Mouse (Mus musculus) liver, adult 2 months (tissue): Measurements from ENCODE around the gene Tepsin. TPM values are rescaled to one million over a fixed set of nuclear protein-coding genes. Genes with fewer than 3 reads are reported as not detected.
A peak's percentile ranks its signal among the peaks of the same experiment; 100 is the strongest.

Experiments used
- DNase-seq: peaks from one replicate; pipeline ENCODE4 v3.0.0-alpha.2; 2011; ENCODE audit warnings: low read depth, low spot score; ENCODE audit errors: extremely low read depth
- H3K27ac ChIP-seq: fragments of 200-500 bp; replicated peaks from 2 replicates; pipeline ENCODE4 v1.5.1; 2012; ENCODE audit warnings: low read depth, mild to moderate bottlenecking, control low read depth, inconsistent platforms, low read length; ENCODE audit not compliant: insufficient read depth
- H3K27me3 ChIP-seq: fragments of 200-500 bp; 2 replicates; pipeline ENCODE4 v1.6.1; 2012; ENCODE audit warnings: mild to moderate bottlenecking, moderate library complexity, low read length, inconsistent platforms; ENCODE audit not compliant: control insufficient read depth, insufficient read depth
- H3K36me3 ChIP-seq: fragments of 200-500 bp; 2 replicates; pipeline ENCODE4 v1.6.1; 2012; ENCODE audit warnings: low read length, inconsistent platforms; ENCODE audit not compliant: control insufficient read depth, insufficient read depth
- H3K4me1 ChIP-seq: fragments of 200-500 bp; 2 replicates; pipeline ENCODE4 v1.6.1; 2011; ENCODE audit warnings: low read length; ENCODE audit not compliant: control insufficient read depth, insufficient read depth
- H3K4me3 ChIP-seq: fragments of 200-500 bp; 2 replicates; pipeline ENCODE4 v1.5.1; 2011; ENCODE audit warnings: low read depth, mild to moderate bottlenecking, control low read depth, low read length, moderate library complexity; ENCODE audit not compliant: insufficient read depth
- H3K79me2 ChIP-seq: fragments of 200-500 bp; 2 replicates; pipeline ENCODE4 v1.6.1; 2012; ENCODE audit warnings: inconsistent platforms, mild to moderate bottlenecking, low read length, moderate library complexity; ENCODE audit not compliant: control insufficient read depth, insufficient read depth
- H3K9ac ChIP-seq: fragments of 200-500 bp; 2 replicates; pipeline ENCODE4 v1.6.1; 2012; ENCODE audit warnings: low read depth, mild to moderate bottlenecking, control low read depth, inconsistent platforms, low read length
- CTCF ChIP-seq: fragments of 200-500 bp; IDR thresholded peaks from 2 replicates; pipeline ENCODE4 v1.5.1; 2011; ENCODE audit warnings: low read depth, low read length, control low read depth
- POLR2A ChIP-seq: fragments of 200-500 bp; IDR thresholded peaks from 2 replicates; pipeline ENCODE4 v1.6.1; 2011; ENCODE audit warnings: low read length, control low read depth; ENCODE audit not compliant: insufficient read depth; ENCODE audit errors: extremely low read depth
- WGBS: fragments of 180-500 bp; shearing (Covaris S2); methylation state at CpG from one replicate; pipeline ENCODE4 v1.1.7; 2018; 5-methylcytosine and 5-hydroxymethylcytosine counted together
- polyA plus RNA-seq: library from polyadenylated mRNA; depleted of rRNA; stranded (reverse); fragments of >200 nt; gene quantifications from 2 replicates; pipeline ENCODE4 v1.2.3, GENCODE M21; 2012
- total RNA-seq: library from RNA; depleted of rRNA; stranded (reverse); fragments of >200 nt; gene quantifications from 2 replicates; pipeline ENCODE4 v1.2.3, GENCODE M21; 2014

Gene Tepsin
- total and polyA plus RNA-seq, 2 experiments, result 4.6 to 24.9 TPM

DNA sequence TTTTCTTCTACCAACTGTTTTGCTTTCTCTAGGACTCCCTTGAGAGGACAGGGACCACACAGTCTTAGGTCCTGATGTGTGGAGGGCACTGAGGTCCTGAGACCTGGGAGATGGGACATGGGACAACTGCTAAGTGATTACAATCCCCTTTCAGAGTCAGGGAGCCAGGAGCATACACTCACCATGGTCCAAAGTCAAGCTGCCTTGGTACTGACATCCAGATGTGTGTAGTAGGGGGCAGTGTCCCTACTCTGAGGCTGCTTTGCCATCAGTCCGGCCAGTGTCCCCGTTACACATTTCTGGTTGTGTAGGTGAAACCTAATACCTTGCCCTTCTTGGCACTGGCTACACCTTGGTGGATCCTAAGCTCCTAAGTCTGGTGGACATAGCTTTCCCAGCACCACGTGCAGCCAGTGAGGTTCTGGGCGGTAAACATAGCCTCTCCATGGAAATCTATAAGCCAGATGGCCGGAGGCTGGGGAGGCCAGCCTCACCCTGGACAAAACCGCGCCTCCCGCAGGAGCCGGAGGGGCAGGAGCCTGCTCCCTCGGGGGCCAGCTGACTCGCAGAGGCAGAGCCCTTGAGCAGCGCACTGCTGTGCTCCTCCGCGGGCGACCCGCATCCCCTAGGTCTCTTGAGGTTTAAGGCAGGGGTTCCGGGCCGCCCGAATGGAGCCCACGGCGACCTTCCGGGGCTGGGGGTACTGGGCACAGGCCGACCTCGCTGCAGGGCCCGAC is 12.5 kb downstream of the Tepsin start:
- H3K9ac ChIP-seq, result peak overlapping the region; percentile 93
- no peak overlapping the region for H3K27ac ChIP-seq
- TF ChIP-seq CTCF, result no peak
- no peak for TF ChIP-seq POLR2A
- no peaks in the 10 kb centered on the region for H3K27me3 ChIP-seq
- H3K36me3 ChIP-seq, result no peaks in the 10 kb centered on the region
- no peaks in the 10 kb centered on the region for H3K79me2 ChIP-seq
- WGBS, result 1% methylated on average over 25 of the region's 25 CpGs
- peak; percentile 18 for DNase-seq
- peaks cover 6% of the 10 kb centered on the region for H3K4me1 ChIP-seq
- peak overlapping the region; percentile 87 for H3K4me3 ChIP-seq

- no peak for TF ChIP-seq POLR2A
- TF ChIP-seq CTCF, result no peak
- no peaks in the 10 kb centered on the region; the same call in 1 of the 2 replicates for H3K36me3 ChIP-seq
- no peaks in the 10 kb centered on the region for H3K79me2 ChIP-seq
Measured at GRCm38 (mm10) chr11:120080282-120080681, 18.2 kb downstream of the Tepsin start.

DNA sequence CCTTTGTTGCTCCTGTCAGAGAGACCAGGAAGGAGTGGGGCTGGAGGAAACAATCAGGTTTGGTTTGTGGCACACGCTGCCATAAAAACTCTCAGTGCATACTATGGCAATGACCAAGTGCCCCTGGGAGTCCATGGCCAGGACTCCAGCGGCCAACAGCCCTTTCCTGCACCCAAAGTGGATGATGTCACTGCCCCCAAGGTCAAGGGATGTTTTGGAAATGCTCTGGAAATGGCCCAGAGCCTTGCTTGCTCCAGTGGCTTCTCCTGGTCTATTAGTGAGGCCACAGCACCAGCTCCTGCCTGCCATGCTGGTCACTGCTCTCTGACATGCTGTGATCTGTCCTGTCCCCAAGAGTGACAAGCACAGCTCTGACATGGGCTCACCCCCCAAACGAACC is 22.3 kb downstream of the Tepsin start:
- Histone ChIP-seq H3K36me3 (no peaks in the 10 kb centered on the region; the same call in 1 of the 2 replicates), H3K4me1 (no peaks in the 10 kb centered on the region), H3K27me3 (no peaks in the 10 kb centered on the region), H3K9ac (no peak overlapping the region; the same call in 1 of the 2 replicates), H3K27ac (no peak overlapping the region), H3K79me2 (no peaks in the 10 kb centered on the region), H3K4me3 (no peak overlapping the region)
- no peak for TF ChIP-seq CTCF
- no peak for TF ChIP-seq POLR2A
- 72% methylated on average over 3 of the region's 3 CpGs for WGBS
- peak; percentile 21 for DNase-seq

More at GRCm38 (mm10) chr11:120080282-120080681, 18.2 kb downstream of the Tepsin start:
- DNase-seq, result no peak
- no peak overlapping the region for H3K4me3 ChIP-seq
- no peak overlapping the region for H3K9ac ChIP-seq
- no peaks in the 10 kb centered on the region for H3K4me1 ChIP-seq
- no peaks in the 10 kb centered on the region for H3K27me3 ChIP-seq
- WGBS, result 95% methylated on average over 6 of the region's 6 CpGs
- no peak overlapping the region for H3K27ac ChIP-seq

DNA sequence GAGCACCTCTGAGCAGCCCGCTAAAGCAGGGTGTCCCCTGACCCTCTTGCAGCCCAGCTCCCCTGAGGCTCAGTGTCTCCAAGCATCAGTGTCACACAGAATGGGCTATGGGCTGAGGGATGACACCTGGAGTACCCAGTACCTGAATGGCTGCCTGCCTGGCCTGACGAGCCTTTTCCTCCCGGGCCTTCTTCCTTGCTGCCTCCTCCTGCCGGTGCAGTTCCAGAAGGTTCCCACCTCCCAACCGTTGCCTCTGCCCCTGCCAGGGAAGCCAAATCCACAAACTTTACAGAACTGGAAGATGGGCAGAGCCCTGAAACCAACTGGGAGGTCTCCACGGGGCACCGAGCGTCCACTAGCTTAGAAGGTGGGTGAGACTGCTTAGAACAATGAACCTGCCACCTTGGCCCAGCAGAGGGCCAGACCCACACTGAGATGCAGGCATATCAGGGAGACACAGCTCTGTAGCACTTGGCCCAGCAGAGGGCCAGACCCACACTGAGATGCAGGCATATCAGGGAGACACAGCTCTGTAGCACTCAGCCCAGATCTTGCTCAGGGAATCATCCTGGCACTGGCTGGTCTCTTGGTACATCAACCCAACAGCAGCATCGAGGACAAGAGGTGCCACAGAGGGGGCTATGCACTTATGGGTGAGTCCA is 25.4 kb downstream of the Tepsin start:
- no peak overlapping the region for H3K27ac ChIP-seq
- TF ChIP-seq CTCF, result no peak
- TF ChIP-seq POLR2A, result no peak
- H3K4me1 ChIP-seq, result no peaks in the 10 kb centered on the region
- 97% methylated on average over 9 of the region's 9 CpGs for WGBS
- H3K4me3 ChIP-seq, result no peak overlapping the region
- H3K36me3 ChIP-seq, result no peaks in the 10 kb centered on the region; the same call in 1 of the 2 replicates
- DNase-seq, result no peak
- H3K79me2 ChIP-seq, result no peaks in the 10 kb centered on the region
- no peaks in the 10 kb centered on the region for H3K27me3 ChIP-seq
- no peak overlapping the region for H3K9ac ChIP-seq

DNA sequence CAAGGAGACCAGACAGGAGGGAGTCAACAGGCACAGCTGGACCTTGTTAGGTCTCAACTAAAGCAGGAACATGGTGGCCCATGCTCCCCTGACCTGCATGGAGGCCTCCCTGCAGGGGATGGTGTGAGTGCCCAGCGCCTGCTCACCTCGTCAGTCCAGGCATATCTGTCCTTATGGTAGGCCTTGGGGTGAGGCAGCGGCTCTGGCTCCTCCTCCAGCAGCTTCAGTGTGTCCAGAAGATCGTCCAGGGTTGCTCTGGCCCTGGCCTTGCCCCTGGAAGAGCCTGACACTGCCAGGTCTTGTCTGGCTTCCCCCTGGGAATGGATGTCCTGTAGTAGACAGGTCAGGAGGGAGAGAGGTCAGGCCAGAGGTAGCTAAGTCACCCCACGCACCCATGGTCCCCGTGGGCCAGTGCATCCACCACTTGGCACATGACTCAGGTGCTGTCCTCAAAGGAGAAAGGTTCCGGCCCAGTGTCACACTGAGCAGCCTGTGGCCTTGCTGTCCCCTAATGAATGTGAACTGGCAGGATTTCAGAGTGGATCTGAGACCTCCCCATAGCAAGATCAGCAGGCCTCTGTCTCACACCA is 26.7 kb downstream of the Tepsin start:
- DNase-seq, result no peak
- WGBS, result 93% methylated on average over 7 of the region's 7 CpGs
- Histone ChIP-seq H3K9ac (no peak overlapping the region), H3K27ac (no peak overlapping the region), H3K27me3 (no peaks in the 10 kb centered on the region), H3K4me1 (no peaks in the 10 kb centered on the region), H3K4me3 (no peak overlapping the region), H3K36me3 (no peaks in the 10 kb centered on the region; the same call in 1 of the 2 replicates), H3K79me2 (no peaks in the 10 kb centered on the region)
- TF ChIP-seq CTCF, result no peak
- TF ChIP-seq POLR2A, result no peak
